ENCODE assay signal across 14 mouse cellular contexts in genomic region chr8:70615894-70616293, GRCm38 (mm10). TPM values are rescaled to one million over a fixed set of nuclear protein-coding genes. Genes with fewer than 3 reads are reported as not detected.
A peak's percentile ranks its signal among the peaks of the same experiment; 100 is the strongest.
DNase-seq lines count a peak whose midpoint lies in the region; ATAC-seq and TF ChIP-seq lines count a peak whose summit lies in the region.
"Had no signal": no experiment of that assay in that cellular context is flagged by ENCODE, and none has a peak within 500 bp of the region (broad histone marks: within the 10 kb centered on the region; RNA-seq: fewer than 3 reads in every experiment).

Lrrc25 (plus strand) TSS chr8:70616155.

- no peak within 1 kb of the TSS for H3K27ac ChIP-seq in midbrain, embryonic 16.5 days (ENCODE audit: low read length)
- no peak within 1 kb of the TSS for H3K27ac ChIP-seq in midbrain, embryonic 11.5 days (ENCODE audit: low read depth, low read length)
- H3K27ac ChIP-seq in liver, embryonic 11.5 days (ENCODE audit: low read depth, low read length), result peak within 1 kb of the TSS; percentile 38
- peak within 1 kb of the TSS; percentile 63 for H3K27ac ChIP-seq in small intestine, adult 2 months (ENCODE audit: insufficient read depth, low read depth, low read length)
- H3K27ac ChIP-seq: forebrain, embryonic 13.5 days; lung, embryonic 15.5 days had no signal

- H3K27me3 ChIP-seq in midbrain, embryonic 16.5 days (ENCODE audit: control insufficient read depth, insufficient read depth, low read depth, low read length), result no peaks in the 10 kb centered on the region
- no peaks in the 10 kb centered on the region for H3K27me3 ChIP-seq in midbrain, embryonic 11.5 days (ENCODE audit: control insufficient read depth, insufficient read depth, low read length)
- H3K27me3 ChIP-seq in liver, embryonic 11.5 days (replicated peaks; ENCODE audit: control insufficient read depth, insufficient read depth, low read length), result no peaks in the 10 kb centered on the region
- H3K27me3 ChIP-seq in small intestine, adult 2 months (ENCODE audit: control insufficient read depth, insufficient read depth, low read length), result no peaks in the 10 kb centered on the region

- DNase-seq in heart, adult 11 months, result peak; percentile 97
- no peak for DNase-seq in heart, postnatal 4 days
- DNase-seq in midbrain, embryonic 11.5 days (ENCODE audit: low spot score, missing footprints), result no peak
- DNase-seq in liver, embryonic 11.5 days (ENCODE audit: low spot score), result no peak
- no peak for DNase-seq in left cerebral cortex, postnatal 36 days (ENCODE audit: low spot score in 2 of 2)
- no peak for DNase-seq in frontal cortex, postnatal 10 days (ENCODE audit: low spot score in 2 of 2)
- DNase-seq: adrenal gland, adult 2 months; cerebellum, adult 11 months; gastrocnemius, postnatal 10 days; kidney, adult 9 months had no signal

- no peak for TF ChIP-seq CTCF in small intestine, adult 2 months (IDR thresholded peaks at IDR 0.05; ENCODE audit: extremely low read depth, insufficient read length, insufficient replicate concordance, low read depth, low read length)

- peaks cover 9% of the 10 kb centered on the region for H3K4me1 ChIP-seq in midbrain, embryonic 16.5 days (ENCODE audit: control insufficient read depth, insufficient read depth, low read length)
- H3K4me1 ChIP-seq in midbrain, embryonic 11.5 days (ENCODE audit: control insufficient read depth, insufficient read depth, low read length), result peaks cover 5% of the 10 kb centered on the region
- peaks cover 50% of the 10 kb centered on the region for H3K4me1 ChIP-seq in liver, embryonic 11.5 days (replicated peaks; ENCODE audit: control insufficient read depth, insufficient read depth, low read length)
- peaks cover 7% of the 10 kb centered on the region for H3K4me1 ChIP-seq in small intestine, adult 2 months (ENCODE audit: control insufficient read depth, insufficient read depth, insufficient read length, low read length)

- intact Hi-C loops in left cerebral cortex, postnatal 36 days (cut with DNase I), result no loop called here

- H3K36me3 ChIP-seq in midbrain, embryonic 16.5 days (ENCODE audit: control insufficient read depth, insufficient read depth, low read length), result no peaks in the 10 kb centered on the region
- H3K36me3 ChIP-seq in midbrain, embryonic 11.5 days (ENCODE audit: control insufficient read depth, insufficient read depth, low read length), result no peaks in the 10 kb centered on the region
- H3K36me3 ChIP-seq in liver, embryonic 11.5 days (ENCODE audit: control insufficient read depth, insufficient read depth, low read length), result no peaks in the 10 kb centered on the region
- H3K36me3 ChIP-seq in small intestine, adult 2 months (ENCODE audit: control insufficient read depth, insufficient read depth, low read length), result no peaks in the 10 kb centered on the region
- H3K36me3 ChIP-seq: lung, embryonic 15.5 days had no signal

- no peak for TF ChIP-seq POLR2A in small intestine, adult 2 months (IDR thresholded peaks at IDR 0.05; ENCODE audit: low read depth, low read length)

- no peak for ATAC-seq in midbrain, embryonic 16.5 days
- ATAC-seq in midbrain, embryonic 11.5 days (ENCODE audit: low FRiP score), result no peak
- ATAC-seq in liver, embryonic 11.5 days (replicated peaks; ENCODE audit: low FRiP score), result no peak
- ATAC-seq: forebrain, embryonic 13.5 days had no signal

- H3K4me3 ChIP-seq in midbrain, embryonic 16.5 days (ENCODE audit: low read depth, low read length), result no peak within 1 kb of the TSS
- H3K4me3 ChIP-seq in midbrain, embryonic 11.5 days (ENCODE audit: low read depth, low read length), result no peak within 1 kb of the TSS
- 0 out of 2 replicates have a peak within 1 kb of the TSS, but pooled peaks have one; percentile 5 for H3K4me3 ChIP-seq in liver, embryonic 11.5 days (ENCODE audit: low read depth, low read length)
- peak within 1 kb of the TSS; percentile 48 for H3K4me3 ChIP-seq in small intestine, adult 2 months (ENCODE audit: low read depth, low read length)
- H3K4me3 ChIP-seq: forebrain, embryonic 13.5 days; lung, embryonic 15.5 days had no signal

- no peak within 1 kb of the TSS for H3K4me2 ChIP-seq in midbrain, embryonic 16.5 days (ENCODE audit: low read length)
- H3K4me2 ChIP-seq in midbrain, embryonic 11.5 days, result no peak within 1 kb of the TSS
- H3K4me2 ChIP-seq in liver, embryonic 11.5 days, result peak within 1 kb of the TSS; percentile 25
- H3K4me2 ChIP-seq: forebrain, embryonic 13.5 days; lung, embryonic 15.5 days had no signal

- 0 out of 2 replicates have a peak within 1 kb of the TSS, but pooled peaks have one; percentile 7 for H3K9ac ChIP-seq in midbrain, embryonic 16.5 days (ENCODE audit: low read depth, low read length)
- no peak within 1 kb of the TSS for H3K9ac ChIP-seq in midbrain, embryonic 11.5 days (ENCODE audit: low read length)
- H3K9ac ChIP-seq in liver, embryonic 11.5 days (ENCODE audit: low read depth, low read length), result peak within 1 kb of the TSS; percentile 10; the same call in 1 of the 2 replicates
- H3K9ac ChIP-seq: forebrain, embryonic 13.5 days; lung, embryonic 15.5 days had no signal

- H3K9me3 ChIP-seq in midbrain, embryonic 16.5 days (replicated peaks; ENCODE audit: control insufficient read depth, low read length, poor library complexity, severe bottlenecking), result no peaks in the 10 kb centered on the region
- no peaks in the 10 kb centered on the region for H3K9me3 ChIP-seq in midbrain, embryonic 11.5 days (ENCODE audit: control insufficient read depth, low read length)
- no peaks in the 10 kb centered on the region for H3K9me3 ChIP-seq in liver, embryonic 11.5 days (ENCODE audit: control insufficient read depth, low read length)
- H3K9me3 ChIP-seq: forebrain, embryonic 13.5 days; lung, embryonic 15.5 days had no signal

- WGBS in midbrain, embryonic 16.5 days, result 81% methylated on average over 3 of the region's 3 CpGs
- WGBS in midbrain, embryonic 11.5 days, result 76% methylated on average over 3 of the region's 3 CpGs
- 44% methylated on average over 3 of the region's 3 CpGs for WGBS in liver, embryonic 11.5 days
- WGBS in small intestine, adult 2 months, result 67% methylated on average over 3 of the region's 3 CpGs

RNA-seq across cellular contexts. Expression of gene Lrrc25, which starts in this region (rescaled TPM):
- 1 to 10 TPM; 1.1 to 1.5 TPM for total RNA-seq in heart, postnatal 4 days (2021)
- polyA plus RNA-seq in midbrain, embryonic 16.5 days (2015; fragmentation: Nextera tagmentation; extraction: Ambion mirVana), result 0.64 and 0.97 TPM in 2 replicates
- 1.2 and 1.3 TPM in 2 replicates for polyA plus RNA-seq in midbrain, embryonic 11.5 days (2014; fragmentation: Nextera tagmentation; extraction: Ambion mirVana)
- polyA plus RNA-seq in liver, embryonic 11.5 days (2014; fragmentation: Nextera tagmentation; extraction: Ambion mirVana), result 4.5 and 5.3 TPM in 2 replicates
- polyA plus RNA-seq in small intestine, adult 2 months (2012; rRNA removed), result 6.7 and 7.1 TPM in 2 replicates
- total RNA-seq in left cerebral cortex, postnatal 36 days (2021), result 1 to 10 TPM in 1 of 2 experiments, under 1 TPM in 1; 0.44 to 1.2 TPM

Comparison
In these comparisons a context has a peak if more than half of its experiments do, and no peak if none do; other contexts are left out.
1. H3K27ac ChIP-seq: peak in liver, embryonic 11.5 days (single experiment) and small intestine, adult 2 months (single experiment); none in midbrain, embryonic 16.5 days (single experiment) and midbrain, embryonic 11.5 days (single experiment).
2. H3K4me3 ChIP-seq: peak in liver, embryonic 11.5 days (single experiment) and small intestine, adult 2 months (single experiment); none in midbrain, embryonic 16.5 days (single experiment) and midbrain, embryonic 11.5 days (single experiment).